Mouse (Mus musculus) brain, embryonic 14.5 days (tissue): ENCODE data around the gene Gkn3. TPM values are rescaled to one million over a fixed set of nuclear protein-coding genes. Genes with fewer than 3 reads are reported as not detected.

Experiments used
- DNase-seq: peaks from one replicate; pipeline ENCODE4 v3.0.0-alpha.2; 2011; ENCODE audit warnings: low read depth
- CTCF ChIP-seq: fragments of 200-500 bp; IDR thresholded peaks from 2 replicates; pipeline ENCODE4 v1.5.1; 2012; ENCODE audit warnings: inconsistent platforms, mild to moderate bottlenecking, moderate library complexity, borderline replicate concordance; ENCODE audit not compliant: insufficient read depth, insufficient read length; ENCODE audit errors: extremely low read depth
- POLR2A ChIP-seq: fragments of 200-500 bp; IDR thresholded peaks from 2 replicates; pipeline ENCODE4 v1.6.1; 2012; ENCODE audit warnings: mild to moderate bottlenecking, inconsistent platforms, borderline replicate concordance; ENCODE audit not compliant: poor library complexity, insufficient read depth, insufficient read length, severe bottlenecking; ENCODE audit errors: extremely low read depth
- polyA plus RNA-seq: library from polyadenylated mRNA; depleted of rRNA; stranded (reverse); fragments of >200 nt; gene quantifications from 2 replicates; pipeline ENCODE4 v1.2.3, GENCODE M21; 2012

Gkn3 gene
- polyA plus RNA-seq, 1 experiment: 0.40 TPM

DNA sequence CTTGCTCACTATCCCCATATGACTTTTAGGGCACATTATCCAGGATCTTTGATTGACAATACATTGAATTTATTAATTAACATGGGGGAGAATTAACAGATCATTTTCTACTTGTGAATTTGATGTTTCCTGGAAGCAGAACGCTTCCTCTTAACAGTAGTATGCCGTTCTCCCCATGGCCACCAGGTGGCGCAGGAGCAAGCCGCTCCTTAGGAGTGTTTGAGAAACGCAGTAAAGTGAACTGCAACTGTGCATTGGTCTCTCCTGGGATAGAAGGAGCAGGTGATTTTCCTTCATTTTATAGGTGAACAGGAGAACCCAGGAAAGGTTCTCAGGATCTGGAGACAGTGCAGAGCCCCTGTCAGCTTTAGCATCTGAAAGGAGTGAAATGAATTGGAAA is 10.4 kb upstream of the Gkn3 start:
- TF ChIP-seq POLR2A (no peak), CTCF (peak; percentile 99)
- DNase-seq: peak; percentile 87

DNA sequence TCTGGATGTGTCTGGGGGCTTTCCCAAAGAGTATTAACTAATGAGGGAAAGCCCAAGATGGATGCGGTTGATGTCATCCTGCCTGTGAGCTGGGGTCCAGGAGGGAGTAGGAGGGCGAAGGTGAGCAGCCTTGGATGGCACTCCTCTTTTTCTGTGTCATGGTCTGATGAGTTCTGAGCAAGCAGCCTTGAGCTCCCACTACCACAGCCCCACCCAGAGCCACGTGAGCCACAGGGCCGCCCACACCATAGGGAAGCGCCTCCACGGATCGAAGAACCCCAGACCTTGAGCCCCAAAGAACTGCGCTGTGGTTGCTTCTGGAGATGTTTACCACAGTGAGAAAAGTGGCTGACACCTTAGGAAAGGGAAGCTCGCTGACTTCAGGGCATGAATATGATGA is 6.0 kb upstream of the Gkn3 start:
- no peak for DNase-seq

DNA sequence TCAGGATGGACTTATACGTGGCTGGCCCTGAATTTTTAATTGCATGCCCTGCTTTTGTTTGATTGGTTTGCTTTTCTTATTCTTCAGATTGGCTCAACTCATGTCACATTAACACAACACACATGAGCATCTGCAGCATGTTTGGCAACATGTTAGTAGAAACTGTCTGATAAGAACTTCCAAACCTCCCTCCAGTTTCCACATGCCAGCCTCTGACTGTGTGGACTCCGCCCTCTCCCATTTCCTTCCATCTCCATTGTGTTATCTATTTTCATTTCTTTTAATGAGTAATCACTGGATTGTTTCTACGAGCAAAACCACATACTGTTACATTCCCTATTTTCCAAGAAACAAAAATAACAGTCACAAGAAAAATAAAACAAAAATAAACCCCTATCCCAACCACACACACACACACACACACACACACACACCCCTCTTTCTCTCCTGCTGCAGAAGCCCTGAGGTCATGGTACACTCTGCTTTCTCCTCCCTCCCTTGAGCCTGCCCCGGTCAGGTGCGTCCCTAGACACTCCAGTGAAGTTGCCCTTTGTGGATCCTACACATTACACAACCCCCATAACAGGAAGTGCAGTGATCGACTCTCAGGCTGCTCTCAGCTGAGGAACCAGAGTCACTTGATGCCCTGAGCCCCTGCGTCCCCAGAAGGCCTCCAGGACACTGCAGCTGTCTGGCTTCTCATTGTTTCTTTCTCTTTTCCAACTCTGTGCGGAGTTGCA is 4.9 kb upstream of the Gkn3 start:
- DNase-seq: no peak
- TF ChIP-seq POLR2A (no peak), CTCF (no peak)

More for the DNA sequence above, 6.0 kb upstream of the Gkn3 start:
- TF ChIP-seq CTCF (no peak), POLR2A (no peak)

DNA sequence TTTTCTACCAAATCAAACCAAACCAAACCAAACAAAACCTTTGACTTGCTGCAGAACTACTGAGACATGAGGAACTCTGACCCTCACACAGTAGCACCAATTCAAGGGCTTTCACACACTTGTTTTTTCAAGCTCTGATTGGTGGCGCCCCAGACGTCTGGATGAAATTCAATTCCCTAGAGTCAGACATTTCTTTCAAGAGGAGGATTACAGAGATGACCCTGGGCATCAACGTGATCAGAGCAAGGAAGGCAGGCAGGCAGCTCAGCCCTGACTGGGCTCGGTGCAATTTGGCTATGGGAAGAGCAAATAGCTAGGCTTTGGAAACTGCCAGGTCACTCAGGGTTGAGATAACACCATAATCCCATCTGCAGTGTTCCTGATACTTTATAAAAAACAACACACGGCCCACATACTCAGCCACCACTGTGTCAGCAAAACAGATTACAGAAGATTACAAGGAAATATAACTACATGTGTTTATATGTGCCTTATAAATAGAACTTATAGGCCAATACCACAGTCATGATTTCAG is 787 bp upstream of the Gkn3 start:
- DNase-seq: peak; percentile 15
- TF ChIP-seq CTCF: no peak
- no peak for TF ChIP-seq POLR2A

DNA sequence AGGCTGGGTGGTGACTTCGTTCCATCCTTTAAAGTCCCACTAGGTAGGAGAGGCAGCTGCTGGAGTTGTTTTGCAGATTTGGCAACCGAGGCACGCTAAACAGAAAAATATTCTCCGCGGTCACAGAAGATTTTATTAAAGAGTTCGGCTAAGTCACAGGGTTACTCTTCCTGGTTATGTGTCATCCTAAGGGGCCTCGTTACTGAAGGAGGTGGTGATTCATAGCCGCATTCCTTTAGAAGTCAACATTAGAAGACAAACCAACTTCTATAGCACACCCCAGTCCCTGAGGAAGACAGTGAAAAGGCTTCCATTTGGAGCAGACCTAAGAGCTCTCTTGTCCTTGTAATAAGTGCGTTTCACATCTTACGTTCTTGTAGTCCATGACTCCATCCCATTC is 2.1 kb downstream of the Gkn3 start:
- TF ChIP-seq CTCF (no peak), POLR2A (no peak)
- DNase-seq: no peak

DNA sequence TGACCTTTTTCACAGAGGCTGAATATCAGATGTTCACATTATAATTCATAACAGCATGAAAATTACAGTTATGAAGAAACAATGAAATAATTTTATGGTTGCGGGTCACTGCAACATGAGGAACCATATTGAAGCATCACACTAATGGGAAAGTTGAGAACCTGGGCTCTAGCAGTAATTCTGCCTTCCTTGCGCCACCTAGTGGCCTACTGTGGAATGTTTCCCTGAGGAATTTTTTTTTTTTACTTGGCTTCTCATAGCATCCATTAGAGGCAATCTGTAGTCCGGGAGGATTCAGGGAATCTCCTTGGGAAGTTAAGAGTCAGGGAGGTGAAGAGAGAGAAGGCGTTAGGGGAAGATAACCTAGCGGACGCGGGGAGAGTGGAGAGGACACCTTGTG is 2.5 kb downstream of the Gkn3 start:
- TF ChIP-seq POLR2A: no peak
- TF ChIP-seq CTCF: peak; percentile 86
- peak; percentile 81 for DNase-seq

DNA sequence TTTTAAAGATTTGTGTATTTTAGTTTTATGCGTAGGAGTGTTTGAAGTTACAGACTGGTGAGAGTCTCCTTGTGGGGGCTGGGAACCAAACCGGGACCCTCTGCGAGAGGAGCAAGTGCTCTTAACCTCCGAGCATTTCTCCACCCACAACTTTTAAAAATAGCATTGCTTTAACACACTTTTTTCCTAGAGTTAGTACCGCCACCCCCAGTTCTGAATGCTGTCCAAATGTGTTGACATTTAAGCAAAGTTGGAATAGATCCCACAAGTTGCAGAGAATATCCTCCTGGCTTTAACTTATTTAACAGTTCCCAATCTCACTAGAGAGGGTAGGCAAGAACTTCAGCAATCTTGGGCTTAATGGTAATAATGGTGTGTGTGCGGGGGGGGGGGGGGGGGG is 4.0 kb downstream of the Gkn3 start:
- DNase-seq: peak; percentile 11
- TF ChIP-seq CTCF (no peak), POLR2A (no peak)

DNA sequence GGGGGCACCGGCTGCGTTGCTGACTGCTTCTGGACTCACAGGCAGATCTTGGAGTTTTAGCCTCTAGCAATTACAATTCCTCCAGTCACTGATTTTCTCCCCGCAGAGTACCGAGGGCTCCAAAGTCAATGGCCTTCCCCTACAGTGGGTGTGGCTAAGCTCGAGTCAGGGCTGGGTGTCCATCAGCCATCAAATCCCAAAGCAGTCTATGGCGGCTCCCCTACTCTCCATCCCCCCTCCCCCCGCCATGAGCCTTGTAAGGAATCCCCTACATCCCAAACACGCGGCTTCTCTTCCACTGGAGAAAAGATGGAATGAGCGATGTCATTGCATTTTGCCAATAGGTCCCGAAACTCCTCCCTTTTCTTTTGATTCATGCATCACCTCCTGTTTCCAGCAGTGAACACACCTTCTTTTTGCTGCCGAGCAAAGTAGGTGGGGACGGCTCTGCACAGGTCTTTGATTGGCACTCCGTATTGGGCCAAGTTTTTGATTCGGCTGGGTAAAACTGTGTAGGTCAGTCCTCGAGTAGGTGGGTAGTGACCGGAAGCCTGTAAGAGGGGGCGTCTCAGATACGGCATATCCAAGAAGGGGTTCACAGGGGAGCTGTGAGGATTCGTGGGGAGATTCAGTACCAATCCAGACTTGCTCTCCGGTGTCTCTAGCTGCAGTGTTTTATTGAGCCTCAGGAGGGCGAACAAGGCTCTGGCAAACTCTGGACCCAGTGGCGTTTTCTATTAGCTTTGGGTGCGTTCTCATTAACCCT is 4.6 kb downstream of the Gkn3 start:
- TF ChIP-seq POLR2A (no peak), CTCF (peak; percentile 58; the same call in 1 of the 2 replicates)
- DNase-seq: peak; percentile 58

DNA sequence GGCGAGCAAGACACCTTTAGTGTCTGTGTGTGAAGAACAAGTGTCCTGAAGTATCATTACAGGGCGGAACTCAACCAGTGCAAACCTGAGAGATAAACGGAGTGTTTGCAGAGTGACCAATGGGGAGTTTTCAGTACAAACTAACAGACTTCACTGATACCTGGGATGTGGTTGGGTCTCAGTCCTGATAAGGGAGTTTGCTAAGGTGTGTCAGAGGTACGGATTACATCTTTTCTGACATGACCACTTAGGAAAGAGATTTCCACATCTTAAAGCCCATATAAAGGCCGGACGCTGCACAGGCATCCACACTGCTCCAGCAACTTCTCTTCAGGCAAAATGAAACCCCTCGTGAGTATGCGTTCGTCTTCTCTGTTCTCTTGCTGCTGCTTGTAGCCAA is 15.7 kb downstream of the Gkn3 start, which contains the start of gene Gkn2:
Gene Gkn2, plus strand, starts transcription at position 301 of the 400 bp plus-strand sequence.
- DNase-seq: no peak
- TF ChIP-seq POLR2A (no peak), CTCF (no peak)

DNA sequence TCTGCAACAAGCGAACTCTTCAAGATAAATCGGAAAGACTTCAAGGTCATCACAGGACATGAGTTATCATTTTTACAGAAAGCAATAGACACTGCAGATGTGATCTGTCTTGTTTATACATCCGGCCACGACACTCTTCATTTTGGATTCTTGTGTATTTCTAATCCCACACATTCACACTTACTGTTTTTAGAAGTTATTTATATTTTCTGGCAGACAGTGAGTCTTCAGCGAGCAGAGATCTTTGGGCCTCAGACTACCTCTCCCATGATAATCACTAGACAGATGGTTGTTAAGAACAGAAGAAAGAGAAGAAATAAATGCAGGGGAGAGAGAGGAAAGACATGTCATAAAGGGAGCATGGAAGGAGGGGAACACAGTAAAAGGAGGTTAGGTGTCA is 19.5 kb downstream of the Gkn3 start:
- no peak for DNase-seq
- no peak for TF ChIP-seq POLR2A
- no peak for TF ChIP-seq CTCF

DNA sequence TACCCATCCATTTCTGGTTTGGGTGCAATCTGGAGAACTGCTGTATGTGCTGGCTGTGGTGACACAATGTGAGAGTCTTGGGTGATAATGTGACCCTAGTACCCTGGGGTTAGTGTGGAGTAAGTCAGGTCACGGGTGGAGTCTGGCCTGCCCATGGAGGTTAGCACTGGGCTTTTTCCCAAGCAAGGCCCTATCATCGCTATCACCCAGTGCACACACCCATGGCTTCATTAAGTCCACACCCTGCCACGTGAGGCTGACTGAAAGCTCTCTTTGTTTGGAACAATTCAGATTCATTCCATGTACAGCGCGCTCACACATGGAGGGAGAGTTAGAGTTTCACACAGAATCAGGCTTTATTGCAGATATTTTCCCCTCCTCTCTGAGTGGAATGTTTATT is 34.3 kb downstream of the Gkn3 start:
- TF ChIP-seq POLR2A: no peak
- no peak for TF ChIP-seq CTCF
- DNase-seq: peak; percentile 44

DNA sequence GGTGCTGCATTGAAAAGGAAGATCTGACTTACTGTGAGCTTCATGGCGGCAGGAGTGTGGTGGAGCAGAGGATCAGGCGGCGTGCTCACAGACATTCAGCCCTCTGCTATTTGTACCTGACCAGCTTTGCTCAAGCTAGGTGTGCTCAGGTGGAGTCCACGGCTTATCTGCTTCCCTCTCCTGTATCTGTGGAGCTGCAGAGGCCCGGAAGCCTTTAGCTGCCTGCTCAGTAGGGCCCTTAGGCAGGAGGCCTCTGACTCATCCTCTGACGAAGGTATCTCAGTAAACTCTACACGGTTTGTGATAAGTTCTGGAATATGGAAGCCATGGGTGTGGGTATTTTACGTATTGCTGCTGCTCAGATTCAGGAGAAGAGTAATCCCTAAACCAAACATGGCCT is 37.9 kb downstream of the Gkn3 start, which contains the start of gene Gkn1:
Gene Gkn1, minus strand, starts transcription at position 114 of the 400 bp plus-strand sequence.
- TF ChIP-seq POLR2A: no peak
- no peak for TF ChIP-seq CTCF
- no peak for DNase-seq

DNA sequence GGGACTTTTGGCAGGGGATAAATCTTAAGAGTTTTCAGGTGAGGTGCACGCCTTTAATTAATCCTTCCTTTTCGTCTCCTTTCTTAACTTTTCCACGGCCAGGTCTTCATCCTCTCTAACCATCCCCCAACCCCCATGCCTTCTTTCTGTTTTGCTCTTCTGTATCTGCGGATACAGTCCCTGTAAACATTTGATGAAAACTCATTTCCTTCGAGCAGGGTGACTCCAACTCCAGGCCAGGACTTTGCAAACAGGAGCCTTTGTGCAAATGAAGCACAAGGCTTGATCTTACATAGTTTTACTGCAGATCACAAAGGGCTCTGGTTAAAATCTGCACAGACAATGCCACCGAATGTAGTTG is 52.8 kb downstream of the Gkn3 start:
- no peak for DNase-seq
- TF ChIP-seq POLR2A (no peak), CTCF (no peak)
